Mouse (Mus musculus) macrophage (primary cell): ENCODE data around the gene Slc35e3. TPM values are rescaled to one million over a fixed set of nuclear protein-coding genes. Genes with fewer than 3 reads are reported as not detected.
A peak's percentile ranks its signal among the peaks of the same experiment; 100 is the strongest.
"Not testable (repeated sequence)": the region's sequence is repeated elsewhere in the genome, so short reads cannot be mapped to it uniquely, and the experiment has no call there.

Source experiments
- H3K27ac ChIP-seq: fragments of 350-480 bp; formaldehyde crosslinking; 2 replicates; pipeline ENCODE4 v1.9.0; 2021
- H3K36me3 ChIP-seq: fragments of 350-480 bp; formaldehyde crosslinking; 2 replicates; pipeline ENCODE4 v1.9.0; 2021; ENCODE audit errors: inconsistent target
- H3K4me3 ChIP-seq: fragments of 350-480 bp; formaldehyde crosslinking; 2 replicates; pipeline ENCODE4 v1.9.0; 2021; ENCODE audit errors: inconsistent target
- H3K79me2 ChIP-seq: fragments of 350-480 bp; formaldehyde crosslinking; 2 replicates; pipeline ENCODE4 v1.9.0; 2021; ENCODE audit errors: inconsistent target
- WGBS: methylation state at CpG from one replicate; pipeline ENCODE4 v1.1.7; 2026; ENCODE audit warnings: inconsistent platforms; ENCODE audit not compliant: missing documents; 5-methylcytosine and 5-hydroxymethylcytosine counted together
- polyA plus RNA-seq: library from polyadenylated mRNA; stranded (reverse); fragments of 250-400 nt; gene quantifications from 3 replicates; pipeline ENCODE4 v1.2.4, GENCODE M21; 2018; ENCODE audit warnings: inconsistent platforms

Slc35e3 gene
- polyA plus RNA-seq, 1 experiment from 2014 or later: 6.8 TPM

GRCm38 (mm10) chr10:117760831-117761335 is 14.7 kb upstream of the Slc35e3 start:
- no peak overlapping the region for H3K4me3 ChIP-seq
- H3K36me3 ChIP-seq: peaks cover 30% of the 10 kb centered on the region; the same call in 1 of the 2 replicates
- WGBS: 94% methylated on average over 9 of the region's 9 CpGs
- no peak overlapping the region for H3K27ac ChIP-seq
- H3K79me2 ChIP-seq: no peaks in the 10 kb centered on the region

DNA sequence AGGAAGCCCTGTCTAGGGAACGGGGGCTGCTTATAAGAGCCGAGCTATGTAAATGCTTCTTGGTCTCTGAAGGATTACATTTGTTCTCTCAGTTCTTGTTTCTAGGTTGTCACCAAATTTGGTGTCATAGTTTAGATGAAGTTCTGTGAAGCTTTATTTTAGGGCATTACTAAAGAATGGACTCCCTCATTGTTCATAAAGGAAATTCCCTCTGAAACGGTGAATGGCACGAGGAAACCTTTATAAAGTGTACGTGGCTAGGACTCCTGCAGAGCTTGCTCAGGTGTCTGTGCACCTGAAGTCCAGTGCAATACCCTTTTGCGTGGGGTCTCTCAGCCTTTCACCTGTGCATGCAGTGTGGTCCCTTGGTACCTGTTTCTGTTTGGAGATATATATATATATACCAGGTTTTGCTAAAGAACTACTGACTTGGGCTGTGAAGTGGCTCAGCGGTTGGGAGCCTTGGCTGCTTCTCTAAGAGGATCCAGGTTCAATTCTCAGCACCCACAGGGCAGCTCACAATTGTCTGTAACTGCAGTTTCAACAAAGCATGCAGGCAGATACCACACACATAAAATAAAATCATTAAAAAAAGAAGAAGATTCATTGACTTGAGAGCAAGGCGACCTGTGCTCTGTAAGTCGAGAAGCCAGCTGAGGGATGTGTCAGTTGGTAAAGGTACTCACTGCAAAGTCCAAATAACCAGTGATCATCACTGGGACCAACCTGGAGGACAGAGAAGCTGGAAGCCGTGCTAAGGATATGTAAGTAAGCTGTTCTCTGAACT is 13.9 kb upstream of the Slc35e3 start:
- Histone ChIP-seq H3K27ac (no peak overlapping the region), H3K4me3 (no peak overlapping the region), H3K36me3 (peaks cover 29% of the 10 kb centered on the region; the same call in 1 of the 2 replicates), H3K79me2 (no peaks in the 10 kb centered on the region)
- WGBS: 92% methylated on average over 9 of the region's 10 CpGs

- H3K27ac ChIP-seq: no peak overlapping the region
- WGBS: 95% methylated on average over 18 of the region's 18 CpGs
- no peak overlapping the region for H3K4me3 ChIP-seq
- H3K36me3 ChIP-seq: peaks cover 29% of the 10 kb centered on the region; the same call in 1 of the 2 replicates
- no peaks in the 10 kb centered on the region for H3K79me2 ChIP-seq
Observed at GRCm38 (mm10) chr10:117758749-117759727, 12.9 kb upstream of the Slc35e3 start.

- 98% methylated on average over 3 of the region's 3 CpGs for WGBS
- not testable (repeated sequence) for H3K79me2 ChIP-seq, H3K27ac ChIP-seq, H3K4me3 ChIP-seq
- peaks cover 29% of the 10 kb centered on the region; the same call in 1 of the 2 replicates for H3K36me3 ChIP-seq
Observed at GRCm38 (mm10) chr10:117758344-117758743, 12.2 kb upstream of the Slc35e3 start.

DNA sequence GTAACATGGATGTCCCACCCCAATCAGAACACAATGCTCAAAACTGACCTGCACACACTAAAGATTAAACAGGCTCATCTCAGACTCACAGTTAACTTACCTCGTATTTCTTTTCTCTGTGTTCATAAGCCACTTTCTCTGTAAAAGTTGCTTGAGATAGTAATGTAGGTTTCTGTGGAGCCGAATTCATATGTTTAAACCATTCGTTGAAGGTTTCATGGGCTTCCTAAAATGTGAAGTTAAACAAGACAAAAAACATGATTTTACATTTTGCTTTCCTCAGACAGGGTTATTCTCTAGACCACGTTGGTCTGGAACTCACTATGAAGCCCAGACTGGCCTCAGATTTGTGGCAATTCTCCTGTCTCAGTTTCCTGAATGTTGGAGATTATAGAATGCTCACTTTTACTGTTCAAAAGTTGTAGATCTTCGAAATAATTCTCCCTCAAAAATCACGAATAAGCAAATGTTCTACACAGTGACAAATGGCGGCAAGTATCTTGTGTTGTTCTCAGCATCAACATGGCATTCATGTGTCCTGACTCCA is 11.7 kb upstream of the Slc35e3 start:
- no peak overlapping the region for H3K27ac ChIP-seq
- WGBS: 94% methylated on average over 7 of the region's 7 CpGs

DNA sequence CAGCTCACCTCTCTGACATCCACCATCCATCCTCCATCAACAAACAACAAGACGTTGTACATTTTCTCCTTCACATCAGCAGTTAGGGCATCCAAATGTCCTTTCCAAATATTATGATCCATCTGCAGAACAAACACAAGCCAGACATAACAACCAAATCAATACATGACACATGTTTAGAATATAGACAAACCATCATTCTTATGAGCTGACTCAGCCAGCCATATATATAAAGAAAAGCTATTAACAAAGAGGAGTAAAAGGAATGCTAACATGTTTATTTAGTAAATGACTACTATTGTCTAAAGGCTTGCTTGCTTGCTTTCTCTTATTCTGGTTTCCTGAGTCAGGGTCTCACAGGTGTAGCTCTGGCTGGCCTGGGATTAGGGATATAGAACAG is 11.1 kb upstream of the Slc35e3 start:
- H3K79me2 ChIP-seq: no peaks in the 10 kb centered on the region

More for the DNA sequence above, 11.7 kb upstream of the Slc35e3 start:
- Histone ChIP-seq H3K79me2 (no peaks in the 10 kb centered on the region), H3K4me3 (no peak overlapping the region), H3K36me3 (peaks cover 29% of the 10 kb centered on the region; the same call in 1 of the 2 replicates)

GRCm38 (mm10) chr10:117756784-117757183 is 10.6 kb upstream of the Slc35e3 start:
- no peak overlapping the region for H3K27ac ChIP-seq
- no peak overlapping the region for H3K4me3 ChIP-seq
- 90% methylated on average over 5 of the region's 5 CpGs for WGBS
- H3K79me2 ChIP-seq: no peaks in the 10 kb centered on the region
- peaks cover 29% of the 10 kb centered on the region; the same call in 1 of the 2 replicates for H3K36me3 ChIP-seq

More for the DNA sequence above, 11.1 kb upstream of the Slc35e3 start:
- Histone ChIP-seq H3K27ac (no peak overlapping the region), H3K36me3 (peaks cover 29% of the 10 kb centered on the region; the same call in 1 of the 2 replicates), H3K4me3 (no peak overlapping the region)
- WGBS: 91% methylated on average over 1 of the region's 1 CpGs

- WGBS: 76% methylated on average over 11 of the region's 11 CpGs
- H3K36me3 ChIP-seq: peaks cover 26% of the 10 kb centered on the region; the same call in 1 of the 2 replicates
- no peaks in the 10 kb centered on the region for H3K79me2 ChIP-seq
- H3K4me3 ChIP-seq: no peak overlapping the region
- peak overlapping the region; percentile 86 for H3K27ac ChIP-seq
Observed at GRCm38 (mm10) chr10:117755799-117756467, 9.8 kb upstream of the Slc35e3 start.

DNA sequence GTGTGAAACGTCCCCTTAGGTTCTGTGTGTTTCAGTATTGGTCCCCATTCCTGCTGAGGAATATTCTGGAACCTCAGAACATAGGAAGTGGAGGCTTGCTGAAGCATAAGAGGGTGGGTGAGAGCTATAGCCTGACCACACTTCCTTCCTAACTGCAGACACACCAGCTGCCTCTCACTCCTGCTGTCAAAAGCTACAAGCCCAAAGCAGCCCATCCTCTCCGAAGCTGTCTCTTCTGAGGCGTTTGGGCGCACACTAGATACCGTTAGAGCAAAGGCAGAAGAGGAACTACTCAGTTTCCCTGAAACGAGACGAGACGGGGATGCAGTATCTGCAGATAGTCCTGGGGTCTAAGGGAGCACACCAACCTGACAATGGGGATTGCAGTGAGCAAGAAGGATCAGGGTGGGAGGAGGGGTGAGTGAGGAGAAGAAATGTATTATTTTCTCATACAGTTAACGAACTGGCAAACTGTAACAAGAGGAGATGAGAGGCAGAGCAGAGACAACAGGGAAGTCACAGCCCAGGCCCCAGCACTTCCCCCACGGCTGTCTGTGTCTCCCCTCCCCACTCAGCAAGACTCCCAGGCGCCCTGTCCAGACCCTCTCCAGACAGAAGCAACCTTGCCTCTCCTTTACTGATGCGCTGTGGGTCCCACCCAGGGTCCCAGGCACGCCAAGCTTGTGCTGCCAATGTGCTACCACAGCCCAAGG is 9.1 kb upstream of the Slc35e3 start:
- Histone ChIP-seq H3K36me3 (peaks cover 24% of the 10 kb centered on the region; the same call in 1 of the 2 replicates), H3K79me2 (no peaks in the 10 kb centered on the region), H3K27ac (peak overlapping the region; percentile 86), H3K4me3 (no peak overlapping the region)
- WGBS: 10% methylated on average over 13 of the region's 13 CpGs

DNA sequence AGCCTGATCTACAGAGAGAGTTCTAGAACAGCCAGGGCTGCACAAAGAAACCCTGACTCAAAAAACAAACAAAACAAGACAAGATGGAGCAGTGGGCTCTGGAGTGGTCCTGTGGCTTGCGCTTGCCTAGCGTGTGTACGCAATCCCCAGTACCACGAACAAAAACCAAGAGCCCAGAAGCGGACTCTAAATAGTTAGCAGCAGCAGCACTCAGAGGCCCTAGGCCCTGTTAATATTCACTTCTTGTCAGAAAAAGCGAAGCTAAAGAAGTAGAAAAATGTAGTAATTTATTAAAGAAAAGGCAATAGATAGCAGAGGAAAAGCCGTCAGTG is 8.4 kb upstream of the Slc35e3 start:
- WGBS: 62% methylated on average over 7 of the region's 7 CpGs
- no peak overlapping the region for H3K4me3 ChIP-seq
- peak overlapping the region; percentile 86 for H3K27ac ChIP-seq
- H3K79me2 ChIP-seq: no peaks in the 10 kb centered on the region
- H3K36me3 ChIP-seq: peaks cover 26% of the 10 kb centered on the region; the same call in 1 of the 2 replicates

DNA sequence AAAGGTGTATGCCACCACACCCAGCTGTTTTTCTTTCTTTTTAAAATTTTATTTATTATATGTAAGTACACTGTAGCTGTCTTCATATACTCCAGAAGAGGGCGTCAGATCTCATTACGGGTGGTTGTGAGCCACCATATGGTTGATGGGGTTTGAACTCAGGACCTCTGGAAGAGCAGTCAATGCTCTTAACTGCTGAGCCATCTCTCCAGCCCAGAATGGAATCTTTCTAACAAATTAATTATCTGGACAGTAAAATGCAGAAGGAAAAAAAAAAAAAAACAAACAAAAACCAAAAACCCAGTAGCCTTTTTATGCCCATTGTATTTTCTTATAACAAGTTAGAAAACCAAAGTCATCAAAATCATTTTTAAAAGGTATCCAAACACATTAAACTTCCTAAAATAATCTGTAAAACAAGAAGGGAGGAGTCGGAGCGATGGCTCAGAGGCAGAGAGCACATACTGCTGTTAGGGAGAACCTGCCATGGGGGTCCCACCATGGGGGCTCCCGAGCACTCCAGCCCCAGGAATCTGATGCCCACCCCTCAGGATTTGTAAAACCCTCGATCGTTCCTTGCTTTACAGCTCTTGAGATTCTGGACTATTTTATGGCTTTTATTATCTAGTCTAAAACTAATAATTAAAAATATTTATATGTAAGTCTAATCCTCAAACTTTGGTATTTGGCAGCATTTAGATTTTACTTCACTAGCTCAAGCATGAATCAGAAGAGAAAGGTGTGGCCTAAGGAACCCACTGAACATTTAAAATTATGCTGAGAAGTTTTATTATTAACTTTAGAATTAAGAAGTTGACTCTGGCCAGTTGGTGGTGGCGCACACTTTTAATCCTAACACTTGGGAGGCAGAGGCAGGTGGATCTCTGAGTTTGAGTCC is 7.8 kb upstream of the Slc35e3 start:
- peak overlapping the region; percentile 86 for H3K27ac ChIP-seq
- H3K4me3 ChIP-seq: no peak overlapping the region
- H3K36me3 ChIP-seq: peaks cover 28% of the 10 kb centered on the region; the same call in 1 of the 2 replicates
- no peaks in the 10 kb centered on the region for H3K79me2 ChIP-seq
- 94% methylated on average over 6 of the region's 8 CpGs for WGBS

DNA sequence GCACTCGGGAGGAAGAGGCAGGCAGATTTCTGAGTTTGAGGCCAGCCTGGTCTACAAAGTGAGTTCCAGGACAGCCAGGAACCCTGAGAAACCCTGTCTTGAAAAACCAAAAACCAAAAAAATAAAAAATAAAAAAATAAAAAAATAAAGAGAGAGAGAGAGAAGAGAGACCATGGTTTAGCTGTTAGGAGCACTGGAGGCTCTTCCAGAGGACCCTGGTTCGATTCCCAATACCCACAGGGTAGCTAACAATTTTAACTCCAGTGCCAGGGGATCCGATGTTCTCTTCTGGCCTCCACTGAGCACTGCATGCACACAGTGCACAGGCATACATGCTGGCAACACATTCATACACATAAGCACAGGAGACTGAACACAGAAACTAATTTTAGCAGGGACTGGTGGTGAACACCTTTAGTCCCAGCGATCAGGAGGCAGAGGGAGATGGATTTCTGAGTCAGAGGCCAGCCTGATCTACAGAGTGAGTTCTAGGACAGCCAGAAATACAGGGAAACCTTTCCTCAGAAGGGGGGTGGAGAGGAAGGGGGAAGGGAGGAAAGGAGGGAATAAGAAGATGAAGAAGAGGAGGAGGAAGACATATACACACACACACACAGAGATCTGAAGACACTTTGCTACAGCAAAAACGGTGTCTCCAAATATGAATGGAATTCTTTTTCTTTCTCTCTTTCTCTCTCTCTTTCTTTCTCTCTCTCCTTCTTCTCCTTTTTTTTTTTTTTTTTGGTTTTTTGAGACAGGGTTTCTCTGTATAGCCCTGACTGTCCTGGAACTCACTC is 6.9 kb upstream of the Slc35e3 start:
- Histone ChIP-seq H3K4me3 (no peak overlapping the region), H3K79me2 (no peaks in the 10 kb centered on the region), H3K27ac (no peak overlapping the region), H3K36me3 (peaks cover 23% of the 10 kb centered on the region; the same call in 1 of the 2 replicates)
- WGBS: 92% methylated on average over 4 of the region's 5 CpGs
